Mouse (Mus musculus) liver, adult 2 months (tissue): ENCODE measurements around the gene Lbx2.

Experiments used
- CTCF ChIP-seq: fragments of 200-500 bp; IDR thresholded peaks from 2 replicates; pipeline ENCODE4 v1.5.1; 2011; ENCODE audit warnings: low read depth, low read length, control low read depth
- POLR2A ChIP-seq: fragments of 200-500 bp; IDR thresholded peaks from 2 replicates; pipeline ENCODE4 v1.6.1; 2011; ENCODE audit warnings: low read length, control low read depth; ENCODE audit not compliant: insufficient read depth; ENCODE audit errors: extremely low read depth

- no peak for TF ChIP-seq CTCF
- TF ChIP-seq POLR2A: no peak
Measured at GRCm38 (mm10) chr6:83043993-83044392, 42.2 kb upstream of the Lbx2 start.
